Mouse (Mus musculus) heart, embryonic 15.5 days (tissue): Measurements from ENCODE around the gene Ubac2. TPM values are rescaled to one million over a fixed set of nuclear protein-coding genes. Genes with fewer than 3 reads are reported as not detected.

Experiments
- ATAC-seq: fragments of 200-750 bp; cut with Nextera tagmentation; replicated peaks from 2 replicates; pipeline ENCODE4 v1.8.0; 2017; ENCODE audit warnings: low read depth, moderate TSS enrichment; ENCODE audit not compliant: insufficient number of reproducible peaks, insufficient read depth, low FRiP score
- H3K27ac ChIP-seq: fragments of 300-500 bp; sonication (generic); 2 replicates; pipeline ENCODE4 v1.5.1; 2015; ENCODE audit warnings: mild to moderate bottlenecking, inconsistent platforms
- H3K27me3 ChIP-seq: fragments of 300-500 bp; sonication (generic); 2 replicates; pipeline ENCODE4 v1.6.1; 2015; ENCODE audit warnings: inconsistent platforms
- H3K36me3 ChIP-seq: fragments of 300-500 bp; sonication (generic); 2 replicates; pipeline ENCODE4 v1.6.1; 2015; ENCODE audit warnings: mild to moderate bottlenecking, inconsistent platforms
- H3K4me1 ChIP-seq: fragments of 300-500 bp; sonication (generic); replicated peaks from 2 replicates; pipeline ENCODE4 v1.6.1; 2015; ENCODE audit warnings: inconsistent platforms
- H3K4me2 ChIP-seq: fragments of 300-500 bp; sonication (generic); 2 replicates; pipeline ENCODE4 v1.6.1; 2015; ENCODE audit warnings: inconsistent platforms, mild to moderate bottlenecking, moderate library complexity
- H3K4me3 ChIP-seq: fragments of 300-500 bp; sonication (generic); 2 replicates; pipeline ENCODE4 v1.5.1; 2015; ENCODE audit warnings: mild to moderate bottlenecking, inconsistent platforms
- H3K9ac ChIP-seq: fragments of 300-500 bp; sonication (generic); 2 replicates; pipeline ENCODE4 v1.6.1; 2015; ENCODE audit warnings: mild to moderate bottlenecking, inconsistent platforms
- H3K9me3 ChIP-seq: fragments of 300-500 bp; sonication (generic); replicated peaks from 2 replicates; pipeline ENCODE4 v1.6.1; 2016; ENCODE audit warnings: inconsistent platforms
- WGBS: fragments of 180-500 bp; shearing (Covaris S2); methylation state at CpG from one replicate; pipeline ENCODE4 v1.1.7; 2015; ENCODE audit warnings: mixed read lengths; 5-methylcytosine and 5-hydroxymethylcytosine counted together
- polyA plus RNA-seq: library from polyadenylated mRNA; unstranded; fragments of >200 nt; fragmentation: Nextera tagmentation; extraction: Ambion mirVana; gene quantifications from 2 replicates; pipeline ENCODE4 v1.2.1, GENCODE M21; 2015

Ubac2 gene
- polyA plus RNA-seq, 1 experiment from 2014 or later: 42.4 TPM

- H3K4me2 ChIP-seq: no peak within 1 kb of the TSS
- no peaks in the 10 kb centered on the region for H3K36me3 ChIP-seq
- WGBS: 90% methylated on average over 13 of the region's 13 CpGs
- no peak for ATAC-seq
- H3K4me1 ChIP-seq: no peaks in the 10 kb centered on the region
- H3K9ac ChIP-seq: no peak within 1 kb of the TSS
- H3K4me3 ChIP-seq: no peak within 1 kb of the TSS
- H3K27ac ChIP-seq: no peak within 1 kb of the TSS
- no peaks in the 10 kb centered on the region for H3K9me3 ChIP-seq
- H3K27me3 ChIP-seq: no peaks in the 10 kb centered on the region
These were observed 156.0 kb downstream of the Ubac2 start, which contains the start of gene Timm8a2 for GRCm38 (mm10) chr14:122034451-122034850. Gene Timm8a2, plus strand, starts transcription at chr14:122034674.

GRCm38 (mm10) chr14:122035181-122035580, 156.8 kb downstream of the Ubac2 start:
- H3K4me3 ChIP-seq: no peak overlapping the region
- WGBS: 79% methylated on average over 1 of the region's 1 CpGs
- no peak overlapping the region for H3K9ac ChIP-seq
- H3K4me2 ChIP-seq: no peak overlapping the region
- H3K36me3 ChIP-seq: no peaks in the 10 kb centered on the region
- no peaks in the 10 kb centered on the region for H3K4me1 ChIP-seq
- H3K9me3 ChIP-seq: no peaks in the 10 kb centered on the region
- no peak for ATAC-seq
- H3K27ac ChIP-seq: no peak overlapping the region
- H3K27me3 ChIP-seq: no peaks in the 10 kb centered on the region

- Histone ChIP-seq H3K27ac (no peak overlapping the region), H3K27me3 (no peaks in the 10 kb centered on the region), H3K4me2 (no peak overlapping the region), H3K36me3 (no peaks in the 10 kb centered on the region), H3K9ac (no peak overlapping the region), H3K4me3 (no peak overlapping the region), H3K4me1 (no peaks in the 10 kb centered on the region), H3K9me3 (no peaks in the 10 kb centered on the region)
- WGBS: 83% methylated on average over 2 of the region's 2 CpGs
- ATAC-seq: no peak
These were observed 157.4 kb downstream of the Ubac2 start for GRCm38 (mm10) chr14:122035860-122036259.

GRCm38 (mm10) chr14:122038874-122039647, 160.6 kb downstream of the Ubac2 start:
- Histone ChIP-seq H3K36me3 (no peaks in the 10 kb centered on the region), H3K27ac (no peak overlapping the region), H3K4me3 (no peak overlapping the region), H3K9ac (no peak overlapping the region), H3K4me1 (no peaks in the 10 kb centered on the region), H3K4me2 (no peak overlapping the region), H3K27me3 (no peaks in the 10 kb centered on the region), H3K9me3 (no peaks in the 10 kb centered on the region)
- ATAC-seq: no peak
- 84% methylated on average over 13 of the region's 13 CpGs for WGBS

- 83% methylated on average over 3 of the region's 3 CpGs for WGBS
- ATAC-seq: no peak
- Histone ChIP-seq H3K9me3 (no peaks in the 10 kb centered on the region), H3K4me3 (no peak overlapping the region), H3K27ac (no peak overlapping the region), H3K27me3 (no peaks in the 10 kb centered on the region), H3K4me2 (no peak overlapping the region), H3K9ac (no peak overlapping the region), H3K4me1 (no peaks in the 10 kb centered on the region), H3K36me3 (no peaks in the 10 kb centered on the region)
These were observed 163.0 kb downstream of the Ubac2 start for GRCm38 (mm10) chr14:122041413-122041825.

- no peak overlapping the region for H3K4me2 ChIP-seq
- H3K4me1 ChIP-seq: no peaks in the 10 kb centered on the region
- H3K9me3 ChIP-seq: no peaks in the 10 kb centered on the region
- no peak overlapping the region for H3K27ac ChIP-seq
- 76% methylated on average over 8 of the region's 8 CpGs for WGBS
- no peaks in the 10 kb centered on the region for H3K27me3 ChIP-seq
- ATAC-seq: no peak
- H3K36me3 ChIP-seq: no peaks in the 10 kb centered on the region
- H3K4me3 ChIP-seq: no peak overlapping the region
- no peak overlapping the region for H3K9ac ChIP-seq
These were observed 163.8 kb downstream of the Ubac2 start for GRCm38 (mm10) chr14:122042142-122042694.

- WGBS: 83% methylated on average over 8 of the region's 8 CpGs
- H3K4me1 ChIP-seq: no peaks in the 10 kb centered on the region
- H3K4me3 ChIP-seq: no peak overlapping the region
- no peak overlapping the region for H3K4me2 ChIP-seq
- no peak overlapping the region for H3K27ac ChIP-seq
- no peak for ATAC-seq
- H3K9me3 ChIP-seq: no peaks in the 10 kb centered on the region
- H3K36me3 ChIP-seq: no peaks in the 10 kb centered on the region
- no peak overlapping the region for H3K9ac ChIP-seq
- no peaks in the 10 kb centered on the region for H3K27me3 ChIP-seq
These were observed 169.4 kb downstream of the Ubac2 start for GRCm38 (mm10) chr14:122047784-122048183.

- no peak overlapping the region for H3K4me2 ChIP-seq
- no peaks in the 10 kb centered on the region for H3K27me3 ChIP-seq
- H3K9ac ChIP-seq: no peak overlapping the region
- no peaks in the 10 kb centered on the region for H3K36me3 ChIP-seq
- ATAC-seq: no peak
- no peak overlapping the region for H3K27ac ChIP-seq
- H3K9me3 ChIP-seq: no peaks in the 10 kb centered on the region
- no peaks in the 10 kb centered on the region for H3K4me1 ChIP-seq
- WGBS: 85% methylated on average over 9 of the region's 9 CpGs
- H3K4me3 ChIP-seq: no peak overlapping the region
These were observed 170.4 kb downstream of the Ubac2 start for GRCm38 (mm10) chr14:122048816-122049215.

- H3K4me2 ChIP-seq: no peak overlapping the region
- no peaks in the 10 kb centered on the region for H3K36me3 ChIP-seq
- no peak for ATAC-seq
- H3K27me3 ChIP-seq: 0 out of 2 replicates have a peak, but pooled peaks cover 4% of the 10 kb centered on the region
- no peaks in the 10 kb centered on the region for H3K9me3 ChIP-seq
- H3K27ac ChIP-seq: no peak overlapping the region
- no peak overlapping the region for H3K9ac ChIP-seq
- no peaks in the 10 kb centered on the region for H3K4me1 ChIP-seq
- no peak overlapping the region for H3K4me3 ChIP-seq
- 67% methylated on average over 9 of the region's 9 CpGs for WGBS
These were observed 174.6 kb downstream of the Ubac2 start for GRCm38 (mm10) chr14:122052896-122053635.

GRCm38 (mm10) chr14:122056871-122057270, 178.5 kb downstream of the Ubac2 start:
- Histone ChIP-seq H3K36me3 (no peaks in the 10 kb centered on the region), H3K4me3 (no peak overlapping the region), H3K4me1 (no peaks in the 10 kb centered on the region), H3K27me3 (0 out of 2 replicates have a peak, but pooled peaks cover 4% of the 10 kb centered on the region), H3K4me2 (no peak overlapping the region), H3K9ac (no peak overlapping the region), H3K27ac (no peak overlapping the region), H3K9me3 (no peaks in the 10 kb centered on the region)
- no peak for ATAC-seq
- whole genome bisulfite sequencing: 72% methylated on average over 6 of the region's 6 CpGs

GRCm38 (mm10) chr14:122057941-122058346, 179.5 kb downstream of the Ubac2 start:
- 28% methylated on average over 2 of the region's 2 CpGs for WGBS
- ATAC-seq: no peak

More at GRCm38 (mm10) chr14:122057941-122058346, 179.5 kb downstream of the Ubac2 start:
- no peaks in the 10 kb centered on the region for H3K9me3 ChIP-seq
- no peaks in the 10 kb centered on the region for H3K4me1 ChIP-seq
- H3K9ac ChIP-seq: no peak overlapping the region
- H3K27me3 ChIP-seq: peaks cover 6% of the 10 kb centered on the region
- H3K36me3 ChIP-seq: no peaks in the 10 kb centered on the region
- H3K27ac ChIP-seq: no peak overlapping the region
- H3K4me2 ChIP-seq: no peak overlapping the region
- H3K4me3 ChIP-seq: no peak overlapping the region
